Mouse (Mus musculus) small intestine, adult 2 months (tissue): ENCODE measurements around the gene Stim1. TPM values are rescaled to one million over a fixed set of nuclear protein-coding genes. Genes with fewer than 3 reads are reported as not detected.
"Not testable (repeated sequence)": the region's sequence is repeated elsewhere in the genome, so short reads cannot be mapped to it uniquely, and the experiment has no call there.

Experiments
- H3K27ac ChIP-seq: fragments of 200-500 bp; 2 replicates; pipeline ENCODE4 v1.5.1; 2012; ENCODE audit warnings: low read depth, low read length, control low read depth, inconsistent platforms; ENCODE audit not compliant: insufficient read depth
- H3K27me3 ChIP-seq: fragments of 200-500 bp; 2 replicates; pipeline ENCODE4 v1.6.1; 2012; ENCODE audit warnings: mild to moderate bottlenecking, moderate library complexity, low read length, inconsistent platforms; ENCODE audit not compliant: control insufficient read depth, insufficient read depth
- H3K36me3 ChIP-seq: fragments of 200-500 bp; 2 replicates; pipeline ENCODE4 v1.6.1; 2012; ENCODE audit warnings: mild to moderate bottlenecking, low read length, control low read depth, inconsistent platforms; ENCODE audit not compliant: control insufficient read depth, insufficient read depth
- H3K4me1 ChIP-seq: fragments of 200-500 bp; 2 replicates; pipeline ENCODE4 v1.6.1; 2012; ENCODE audit warnings: low read length, inconsistent platforms, mixed read lengths; ENCODE audit not compliant: control insufficient read depth, insufficient read depth, insufficient read length
- H3K4me3 ChIP-seq: fragments of 200-500 bp; 2 replicates; pipeline ENCODE4 v1.5.1; 2012; ENCODE audit warnings: low read depth, mild to moderate bottlenecking, control low read depth, inconsistent platforms, low read length, moderate library complexity
- CTCF ChIP-seq: fragments of 200-500 bp; IDR thresholded peaks from 2 replicates; pipeline ENCODE4 v1.5.1; 2012; ENCODE audit warnings: low read depth, mild to moderate bottlenecking, control low read depth, inconsistent platforms, low read length, moderate library complexity, mixed read lengths; ENCODE audit not compliant: insufficient replicate concordance, insufficient read length; ENCODE audit errors: extremely low read depth
- POLR2A ChIP-seq: fragments of 200-500 bp; IDR thresholded peaks from 2 replicates; pipeline ENCODE4 v1.6.1; 2012; ENCODE audit warnings: low read depth, mild to moderate bottlenecking, control low read depth, inconsistent platforms, low read length, moderate library complexity
- WGBS: fragments of 180-500 bp; shearing (Covaris S2); methylation state at CpG from one replicate; pipeline ENCODE4 v1.1.7; 2018; 5-methylcytosine and 5-hydroxymethylcytosine counted together
- polyA plus RNA-seq: library from polyadenylated mRNA; depleted of rRNA; stranded (reverse); fragments of >200 nt; gene quantifications from 2 replicates; pipeline ENCODE4 v1.2.3, GENCODE M21; 2012

Stim1 gene
- polyA plus RNA-seq, 1 experiment, result 20.7 TPM

DNA sequence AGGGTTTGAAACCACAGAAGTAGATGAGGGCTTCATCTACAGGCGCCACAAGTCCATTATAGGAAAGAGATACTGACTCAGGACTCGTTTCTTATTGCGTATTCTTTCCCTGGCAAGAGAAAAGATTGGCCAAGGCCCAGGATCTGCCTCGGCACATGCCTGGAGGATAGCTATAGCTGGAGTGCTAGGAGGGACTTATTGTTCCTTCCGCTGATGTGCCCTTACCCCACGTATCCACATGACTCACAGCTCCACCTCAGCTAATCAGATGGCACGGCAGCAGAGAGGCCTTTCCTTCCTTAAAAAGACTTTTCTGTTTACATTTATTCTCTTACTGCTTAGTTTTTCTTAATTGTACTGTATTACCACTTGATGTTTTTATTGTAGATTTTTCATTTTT, 128.3 kb downstream of the Stim1 start:
- Histone ChIP-seq H3K27ac (no peak overlapping the region), H3K4me1 (no peaks in the 10 kb centered on the region), H3K4me3 (no peak overlapping the region), H3K27me3 (no peaks in the 10 kb centered on the region), H3K36me3 (no peaks in the 10 kb centered on the region)
- 55% methylated on average over 7 of the region's 7 CpGs for WGBS
- TF ChIP-seq CTCF, result no peak
- no peak for TF ChIP-seq POLR2A

DNA sequence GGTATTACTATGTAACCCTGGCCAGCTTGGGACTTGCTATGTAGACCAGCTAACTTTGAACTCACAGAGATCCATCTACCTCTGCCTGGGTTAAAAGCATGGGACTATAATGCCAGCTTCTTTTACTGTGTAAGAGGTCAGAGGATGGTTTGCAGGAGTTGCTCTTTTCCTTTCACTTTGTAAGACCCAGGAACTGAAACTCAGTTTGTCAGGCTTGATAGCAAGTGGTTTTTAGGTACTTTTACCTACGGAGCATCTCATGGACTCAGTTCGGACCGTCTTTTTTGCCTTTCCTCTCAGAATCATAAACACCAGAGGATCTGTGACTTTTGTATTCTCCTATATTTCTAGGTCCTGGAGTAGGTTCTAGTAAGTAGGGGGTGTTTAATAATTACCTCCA, 128.7 kb downstream of the Stim1 start:
- Histone ChIP-seq H3K27me3 (no peaks in the 10 kb centered on the region), H3K4me1 (no peaks in the 10 kb centered on the region), H3K4me3 (no peak overlapping the region), H3K36me3 (no peaks in the 10 kb centered on the region), H3K27ac (no peak overlapping the region)
- WGBS, result 92% methylated on average over 3 of the region's 3 CpGs
- TF ChIP-seq POLR2A, result no peak
- no peak for TF ChIP-seq CTCF

DNA sequence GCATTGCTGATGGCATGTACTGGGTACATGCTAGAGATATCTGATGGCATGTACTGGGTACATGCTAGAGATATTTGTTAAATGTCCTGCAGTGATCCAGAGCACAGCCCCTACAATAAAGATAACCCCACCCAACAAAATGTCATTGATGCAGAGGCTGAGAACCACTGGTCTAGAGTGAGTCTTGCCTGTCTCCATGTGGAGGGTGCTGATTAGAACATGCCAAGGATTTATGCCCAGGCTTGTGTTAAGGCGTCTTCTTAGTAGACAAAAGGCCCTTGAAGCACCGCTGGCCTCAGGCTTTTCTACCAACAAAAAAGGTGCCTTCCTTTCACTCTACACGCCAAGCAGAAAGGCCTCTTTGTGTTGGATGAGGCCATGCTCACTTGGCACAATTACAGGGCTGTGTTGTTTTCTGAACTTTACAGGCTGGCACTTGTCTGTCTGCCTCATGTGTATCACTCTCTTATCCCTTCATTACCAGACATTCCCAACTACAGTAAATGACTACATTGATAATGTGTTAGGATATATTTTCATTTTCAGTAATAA, 131.7 kb downstream of the Stim1 start:
- Histone ChIP-seq H3K27me3 (no peaks in the 10 kb centered on the region), H3K27ac (no peak overlapping the region), H3K4me1 (no peaks in the 10 kb centered on the region), H3K4me3 (no peak overlapping the region), H3K36me3 (no peaks in the 10 kb centered on the region)
- 59% methylated on average over 3 of the region's 3 CpGs for WGBS
- TF ChIP-seq CTCF (no peak), POLR2A (no peak)

DNA sequence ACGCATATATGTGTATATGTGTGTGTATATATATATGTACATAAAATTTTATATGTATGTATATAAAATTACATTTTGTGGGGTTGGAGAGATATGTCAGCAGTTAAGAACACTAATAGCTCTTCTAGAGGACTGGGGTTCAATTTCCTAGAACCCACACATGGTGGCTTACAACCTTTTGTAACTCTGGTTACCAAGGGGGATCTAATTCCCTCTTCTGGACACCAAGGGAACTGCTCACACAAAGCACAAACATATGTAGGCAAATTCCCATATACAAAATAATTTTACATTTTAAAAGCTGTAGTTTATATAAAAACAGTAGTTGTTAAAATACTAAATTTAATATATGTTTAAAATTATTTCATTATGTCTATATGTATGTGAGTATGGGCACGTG, 136.5 kb downstream of the Stim1 start:
- no peak overlapping the region for H3K4me3 ChIP-seq
- no peaks in the 10 kb centered on the region for H3K4me1 ChIP-seq
- no peaks in the 10 kb centered on the region for H3K27me3 ChIP-seq
- H3K36me3 ChIP-seq, result no peaks in the 10 kb centered on the region
- TF ChIP-seq CTCF, result no peak
- TF ChIP-seq POLR2A, result no peak
- no peak overlapping the region for H3K27ac ChIP-seq
- WGBS, result 96% methylated on average over 2 of the region's 2 CpGs

DNA sequence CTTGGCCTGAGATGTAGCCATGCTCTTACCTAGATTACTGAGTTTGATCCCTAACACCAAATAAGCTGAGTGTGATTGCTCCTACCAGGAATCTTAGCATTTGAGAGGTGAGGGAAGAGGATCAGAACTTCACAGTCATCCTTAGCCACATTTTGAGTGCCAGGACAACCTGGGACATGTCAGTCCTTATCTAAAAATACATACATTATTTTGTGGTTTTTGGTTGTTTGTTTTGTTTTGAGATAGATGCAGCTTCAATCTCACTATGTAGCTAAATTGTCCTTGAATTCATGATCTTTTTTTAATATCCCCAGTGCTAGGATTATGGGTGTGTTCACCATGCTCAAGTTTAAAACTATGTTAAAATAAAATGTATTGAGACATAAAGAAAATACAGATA, 139.8 kb downstream of the Stim1 start:
- TF ChIP-seq POLR2A, result no peak
- TF ChIP-seq CTCF, result no peak
- Histone ChIP-seq H3K27me3 (no peaks in the 10 kb centered on the region), H3K4me3 (no peak overlapping the region), H3K4me1 (no peaks in the 10 kb centered on the region), H3K36me3 (peaks cover 3% of the 10 kb centered on the region), H3K27ac (no peak overlapping the region)

DNA sequence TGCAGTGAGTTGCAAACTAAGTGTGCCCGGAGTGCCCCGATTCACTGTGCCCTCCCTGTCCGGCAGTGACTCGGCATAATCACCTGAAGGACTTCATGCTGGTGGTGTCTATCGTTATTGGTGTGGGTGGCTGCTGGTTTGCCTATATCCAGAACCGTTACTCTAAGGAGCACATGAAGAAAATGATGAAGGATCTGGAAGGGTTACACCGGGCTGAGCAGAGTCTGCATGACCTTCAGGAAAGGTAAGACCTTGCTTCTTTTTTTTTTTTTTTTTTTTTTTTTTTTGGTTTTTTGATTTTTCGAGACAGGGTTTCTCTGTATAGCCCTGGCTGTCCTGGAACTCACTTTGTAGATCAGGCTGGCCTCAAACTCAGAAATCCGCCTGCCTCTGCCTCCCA, 147.7 kb downstream of the Stim1 start:
- not testable (repeated sequence) for H3K27me3 ChIP-seq, H3K27ac ChIP-seq, H3K4me1 ChIP-seq, H3K4me3 ChIP-seq, H3K36me3 ChIP-seq
- WGBS, result 94% methylated on average over 9 of the region's 9 CpGs

DNA sequence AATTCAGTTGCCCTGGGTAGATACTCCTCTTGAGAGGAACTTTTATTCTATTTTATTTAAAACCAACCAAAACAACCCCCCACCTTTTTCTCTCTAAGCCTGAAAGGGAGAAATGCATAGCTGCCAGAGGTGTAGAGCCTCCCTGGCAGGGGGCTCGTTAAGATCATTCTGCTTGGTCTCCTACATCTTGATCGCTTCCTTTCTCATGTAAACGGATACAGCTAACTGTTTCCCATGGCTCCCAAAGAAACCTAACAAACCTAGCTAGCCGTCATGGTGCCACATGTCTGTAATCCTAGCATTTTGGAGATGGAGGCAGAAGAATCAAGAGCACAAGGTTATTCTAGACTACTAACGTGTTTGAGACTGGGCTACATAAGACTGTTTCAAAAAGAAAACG, 148.2 kb downstream of the Stim1 start:
- peaks cover 4% of the 10 kb centered on the region for H3K36me3 ChIP-seq
- no peak overlapping the region for H3K4me3 ChIP-seq
- TF ChIP-seq POLR2A (no peak), CTCF (no peak)
- H3K27me3 ChIP-seq, result no peaks in the 10 kb centered on the region
- 80% methylated on average over 6 of the region's 6 CpGs for WGBS
- H3K4me1 ChIP-seq, result no peaks in the 10 kb centered on the region
- no peak overlapping the region for H3K27ac ChIP-seq

DNA sequence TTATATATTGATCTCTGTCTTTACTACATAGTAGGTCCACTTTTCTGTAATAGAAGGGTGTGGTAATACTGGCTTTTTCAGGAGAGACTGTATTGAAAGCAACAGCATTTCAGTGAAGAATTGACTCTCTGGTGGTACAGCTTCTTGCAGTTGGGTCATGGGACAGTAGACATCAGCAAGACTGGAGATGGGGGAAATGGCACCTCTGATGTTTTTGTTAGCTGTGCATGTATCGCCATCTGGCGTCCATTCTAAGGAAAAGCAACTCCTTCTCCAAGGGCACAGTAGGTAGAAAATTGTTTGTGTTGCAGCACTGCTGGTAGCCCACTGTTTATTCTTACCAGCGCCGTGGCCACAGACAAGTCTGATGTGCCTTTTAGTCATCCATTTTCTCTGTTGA, 149.8 kb downstream of the Stim1 start:
- no peak overlapping the region for H3K27ac ChIP-seq
- H3K4me3 ChIP-seq, result no peak overlapping the region
- H3K27me3 ChIP-seq, result no peaks in the 10 kb centered on the region
- H3K36me3 ChIP-seq, result 0 out of 2 replicates have a peak, but pooled peaks cover 2% of the 10 kb centered on the region
- WGBS, result 2% methylated on average over 4 of the region's 4 CpGs
- peak; percentile 40; the same call in 1 of the 2 replicates for TF ChIP-seq CTCF
- no peak for TF ChIP-seq POLR2A
- H3K4me1 ChIP-seq, result no peaks in the 10 kb centered on the region

DNA sequence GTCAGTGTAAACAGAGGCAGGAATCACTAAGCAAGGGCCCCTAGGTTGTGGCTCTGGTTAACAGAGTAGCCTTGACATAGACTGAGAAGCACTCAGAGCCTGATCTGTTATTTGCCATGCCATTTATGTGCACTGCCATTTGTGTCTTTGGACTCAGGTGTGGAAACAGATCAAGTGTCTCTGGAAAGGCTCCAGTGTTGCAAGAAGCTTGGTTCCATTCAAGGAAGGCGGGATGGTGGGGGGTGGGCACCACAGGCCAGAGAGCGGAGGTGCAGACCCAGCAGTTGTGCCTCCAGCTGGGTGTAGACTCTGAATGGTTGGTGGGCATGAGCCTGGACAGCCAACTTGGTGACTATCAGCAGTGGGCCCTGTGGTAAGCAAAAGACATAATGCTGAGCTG, 154.4 kb downstream of the Stim1 start:
- TF ChIP-seq CTCF (no peak), POLR2A (no peak)
- H3K36me3 ChIP-seq, result 0 out of 2 replicates have a peak, but pooled peaks cover 2% of the 10 kb centered on the region
- 99% methylated on average over 2 of the region's 2 CpGs for WGBS
- peaks cover 7% of the 10 kb centered on the region for H3K4me1 ChIP-seq
- no peak overlapping the region for H3K27ac ChIP-seq
- H3K4me3 ChIP-seq, result no peak overlapping the region
- H3K27me3 ChIP-seq, result no peaks in the 10 kb centered on the region
